Mouse (Mus musculus): ENCODE measurements around the gene Nrp1. TPM values are rescaled to one million over a fixed set of nuclear protein-coding genes. Genes with fewer than 3 reads are reported as not detected.

Gene Nrp1
- polyA plus RNA-seq, 1 experiment from 2014 or later = 29.1 TPM

- DNase-seq (ENCODE audit: low spot score) (peak; percentile 56), ATAC-seq (ENCODE audit: low FRiP score) (peak; percentile 93)
- H3K27ac ChIP-seq (ENCODE audit: low read depth, low read length) = peak overlapping the region; percentile 71
- no peak overlapping the region for H3K4me3 ChIP-seq (ENCODE audit: low read depth, low read length)
- WGBS = 20% methylated on average over 8 of the region's 8 CpGs
- H3K4me2 ChIP-seq (replicated peaks; ENCODE audit: low read depth, low read length) = no peak overlapping the region
- H3K27me3 ChIP-seq (ENCODE audit: control insufficient read depth, insufficient read depth, low read length) = no peaks in the 10 kb centered on the region
- H3K4me1 ChIP-seq (replicated peaks; ENCODE audit: control insufficient read depth, insufficient read depth, low read length) = peaks cover 4% of the 10 kb centered on the region; the same call in 1 of the 2 replicates
- no peaks in the 10 kb centered on the region for H3K9me3 ChIP-seq (ENCODE audit: control insufficient read depth, low read length)
- H3K36me3 ChIP-seq (ENCODE audit: control insufficient read depth, insufficient read depth, low read length) = no peaks in the 10 kb centered on the region
- no peak overlapping the region; the same call in 1 of the 2 replicates for H3K9ac ChIP-seq (ENCODE audit: low read depth, low read length)
These were observed 170.4 kb downstream of the Nrp1 start for GRCm38 (mm10) chr8:128528591-128529383.

- no peak overlapping the region for H3K9ac ChIP-seq (ENCODE audit: low read depth, low read length)
- WGBS = 56% methylated on average over 3 of the region's 3 CpGs
- H3K4me1 ChIP-seq (replicated peaks; ENCODE audit: control insufficient read depth, insufficient read depth, low read length) = no peaks in the 10 kb centered on the region
- no peak overlapping the region for H3K27ac ChIP-seq (ENCODE audit: low read depth, low read length)
- ATAC-seq (ENCODE audit: low FRiP score) = no peak
- no peaks in the 10 kb centered on the region for H3K9me3 ChIP-seq (ENCODE audit: control insufficient read depth, low read length)
- no peaks in the 10 kb centered on the region for H3K36me3 ChIP-seq (ENCODE audit: control insufficient read depth, insufficient read depth, low read length)
- H3K27me3 ChIP-seq (ENCODE audit: control insufficient read depth, insufficient read depth, low read length) = no peaks in the 10 kb centered on the region
- peak; percentile 12 for DNase-seq (ENCODE audit: low spot score)
- no peak overlapping the region for H3K4me3 ChIP-seq (ENCODE audit: low read depth, low read length)
- H3K4me2 ChIP-seq (replicated peaks; ENCODE audit: low read depth, low read length) = no peak overlapping the region
These were observed 176.1 kb downstream of the Nrp1 start for GRCm38 (mm10) chr8:128534442-128534871.

DNA sequence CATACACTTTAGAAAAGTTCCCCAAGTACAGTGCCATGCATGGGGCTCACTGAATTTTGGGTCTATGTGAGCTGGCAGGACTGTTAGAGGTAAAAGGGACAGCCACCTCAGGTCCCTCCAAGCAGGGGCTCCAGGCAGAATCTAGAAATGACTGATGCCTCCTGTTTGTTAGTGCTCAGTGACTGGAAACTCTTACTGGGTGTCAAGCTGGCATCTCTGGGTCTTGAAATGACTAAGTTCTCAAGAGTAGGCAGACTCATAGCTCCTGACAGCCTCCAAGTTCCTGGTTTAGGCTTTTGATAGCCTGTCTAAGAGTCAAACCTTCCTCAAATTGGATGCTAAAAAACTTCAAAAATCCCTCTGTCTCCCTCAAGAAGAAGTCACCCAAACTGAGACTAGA lies 177.3 kb downstream of the Nrp1 start:
- no peak for ATAC-seq (ENCODE audit: low FRiP score)
- no peak for DNase-seq (ENCODE audit: low spot score)
- Histone ChIP-seq H3K27me3 (ENCODE audit: control insufficient read depth, insufficient read depth, low read length) (no peaks in the 10 kb centered on the region), H3K27ac (ENCODE audit: low read depth, low read length) (no peak overlapping the region), H3K9ac (ENCODE audit: low read depth, low read length) (no peak overlapping the region), H3K4me3 (ENCODE audit: low read depth, low read length) (no peak overlapping the region), H3K36me3 (ENCODE audit: control insufficient read depth, insufficient read depth, low read length) (no peaks in the 10 kb centered on the region), H3K4me2 (replicated peaks; ENCODE audit: low read depth, low read length) (no peak overlapping the region), H3K4me1 (replicated peaks; ENCODE audit: control insufficient read depth, insufficient read depth, low read length) (no peaks in the 10 kb centered on the region), H3K9me3 (ENCODE audit: control insufficient read depth, low read length) (no peaks in the 10 kb centered on the region)

- Histone ChIP-seq H3K9me3 (ENCODE audit: control insufficient read depth, low read length) (no peaks in the 10 kb centered on the region), H3K4me2 (replicated peaks; ENCODE audit: low read depth, low read length) (no peak overlapping the region), H3K9ac (ENCODE audit: low read depth, low read length) (no peak overlapping the region), H3K36me3 (ENCODE audit: control insufficient read depth, insufficient read depth, low read length) (no peaks in the 10 kb centered on the region), H3K27me3 (ENCODE audit: control insufficient read depth, insufficient read depth, low read length) (no peaks in the 10 kb centered on the region), H3K4me1 (replicated peaks; ENCODE audit: control insufficient read depth, insufficient read depth, low read length) (no peaks in the 10 kb centered on the region), H3K27ac (ENCODE audit: low read depth, low read length) (no peak overlapping the region), H3K4me3 (ENCODE audit: low read depth, low read length) (no peak overlapping the region)
- DNase-seq (ENCODE audit: low spot score) (no peak), ATAC-seq (ENCODE audit: low FRiP score) (no peak)
- WGBS = 32% methylated on average over 1 of the region's 1 CpGs
These were observed 180.0 kb downstream of the Nrp1 start for GRCm38 (mm10) chr8:128538378-128538777.

- ATAC-seq (ENCODE audit: low FRiP score) = no peak
- 69% methylated on average over 1 of the region's 1 CpGs for WGBS
- Histone ChIP-seq H3K4me2 (replicated peaks; ENCODE audit: low read depth, low read length) (no peak overlapping the region), H3K27me3 (ENCODE audit: control insufficient read depth, insufficient read depth, low read length) (no peaks in the 10 kb centered on the region), H3K4me1 (replicated peaks; ENCODE audit: control insufficient read depth, insufficient read depth, low read length) (no peaks in the 10 kb centered on the region), H3K36me3 (ENCODE audit: control insufficient read depth, insufficient read depth, low read length) (no peaks in the 10 kb centered on the region), H3K9me3 (ENCODE audit: control insufficient read depth, low read length) (no peaks in the 10 kb centered on the region), H3K4me3 (ENCODE audit: low read depth, low read length) (no peak overlapping the region), H3K9ac (ENCODE audit: low read depth, low read length) (no peak overlapping the region), H3K27ac (ENCODE audit: low read depth, low read length) (no peak overlapping the region)
- no peak for DNase-seq (ENCODE audit: low spot score)
These were observed 183.1 kb downstream of the Nrp1 start for GRCm38 (mm10) chr8:128541355-128542090.

- H3K4me3 ChIP-seq (ENCODE audit: low read depth, low read length) = no peak overlapping the region
- H3K4me2 ChIP-seq (replicated peaks; ENCODE audit: low read depth, low read length) = no peak overlapping the region
- ATAC-seq (ENCODE audit: low FRiP score) (no peak), DNase-seq (ENCODE audit: low spot score) (no peak)
- no peaks in the 10 kb centered on the region for H3K36me3 ChIP-seq (ENCODE audit: control insufficient read depth, insufficient read depth, low read length)
- H3K4me1 ChIP-seq (replicated peaks; ENCODE audit: control insufficient read depth, insufficient read depth, low read length) = no peaks in the 10 kb centered on the region
- H3K27ac ChIP-seq (ENCODE audit: low read depth, low read length) = no peak overlapping the region
- WGBS = 78% methylated on average over 2 of the region's 2 CpGs
- no peaks in the 10 kb centered on the region for H3K9me3 ChIP-seq (ENCODE audit: control insufficient read depth, low read length)
- H3K27me3 ChIP-seq (ENCODE audit: control insufficient read depth, insufficient read depth, low read length) = no peaks in the 10 kb centered on the region
- H3K9ac ChIP-seq (ENCODE audit: low read depth, low read length) = no peak overlapping the region
These were observed 185.9 kb downstream of the Nrp1 start for GRCm38 (mm10) chr8:128544128-128544846.

DNA sequence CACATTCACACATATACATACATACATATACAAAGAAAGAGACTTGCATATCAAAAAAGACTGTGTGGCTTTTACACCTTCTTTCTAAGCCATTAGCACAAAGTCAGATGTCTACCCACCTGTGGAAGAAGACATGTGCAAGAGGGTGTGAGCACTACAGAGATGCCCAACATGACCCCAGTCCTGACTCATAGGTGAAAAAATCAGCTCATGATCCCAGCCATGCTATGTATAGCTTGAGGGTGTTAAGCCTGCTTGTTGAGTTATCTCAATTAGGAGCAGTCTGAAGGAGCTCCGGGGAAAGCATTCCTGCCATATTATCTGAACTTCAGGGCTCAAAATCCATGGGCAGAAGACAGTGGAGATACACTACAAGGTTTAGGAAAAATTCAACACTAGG lies 187.9 kb downstream of the Nrp1 start:
- H3K36me3 ChIP-seq (ENCODE audit: control insufficient read depth, insufficient read depth, low read length) = no peaks in the 10 kb centered on the region
- H3K4me1 ChIP-seq (replicated peaks; ENCODE audit: control insufficient read depth, insufficient read depth, low read length) = no peaks in the 10 kb centered on the region
- H3K9ac ChIP-seq (ENCODE audit: low read depth, low read length) = no peak overlapping the region
- no peak overlapping the region for H3K27ac ChIP-seq (ENCODE audit: low read depth, low read length)
- H3K4me3 ChIP-seq (ENCODE audit: low read depth, low read length) = no peak overlapping the region
- no peak overlapping the region for H3K4me2 ChIP-seq (replicated peaks; ENCODE audit: low read depth, low read length)
- 79% methylated on average over 1 of the region's 1 CpGs for WGBS
- no peaks in the 10 kb centered on the region for H3K9me3 ChIP-seq (ENCODE audit: control insufficient read depth, low read length)
- no peaks in the 10 kb centered on the region for H3K27me3 ChIP-seq (ENCODE audit: control insufficient read depth, insufficient read depth, low read length)
- no peak for DNase-seq (ENCODE audit: low spot score)
- ATAC-seq (ENCODE audit: low FRiP score) = no peak

DNA sequence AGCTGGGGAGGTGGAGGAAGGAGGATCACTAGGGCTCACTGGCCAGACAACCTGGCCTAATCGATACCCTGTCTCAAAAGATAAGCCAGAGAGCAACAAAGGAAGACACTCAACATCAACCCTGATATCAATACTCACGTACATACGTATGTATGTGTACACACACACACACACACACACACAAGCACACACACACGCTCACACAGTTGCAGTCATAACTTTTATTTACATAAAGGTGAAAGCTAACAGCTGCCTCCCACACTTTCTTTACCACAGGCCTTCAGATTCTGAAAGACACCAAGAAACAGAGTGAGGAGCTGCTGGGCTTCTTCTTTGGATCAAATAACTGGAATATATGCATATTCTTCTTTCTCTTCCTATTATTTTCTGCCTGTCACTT lies 189.0 kb downstream of the Nrp1 start:
- Histone ChIP-seq H3K4me1 (replicated peaks; ENCODE audit: control insufficient read depth, insufficient read depth, low read length) (no peaks in the 10 kb centered on the region), H3K4me2 (replicated peaks; ENCODE audit: low read depth, low read length) (no peak overlapping the region), H3K9ac (ENCODE audit: low read depth, low read length) (no peak overlapping the region), H3K27me3 (ENCODE audit: control insufficient read depth, insufficient read depth, low read length) (no peaks in the 10 kb centered on the region), H3K4me3 (ENCODE audit: low read depth, low read length) (no peak overlapping the region), H3K36me3 (ENCODE audit: control insufficient read depth, insufficient read depth, low read length) (no peaks in the 10 kb centered on the region), H3K27ac (ENCODE audit: low read depth, low read length) (no peak overlapping the region), H3K9me3 (ENCODE audit: control insufficient read depth, low read length) (no peaks in the 10 kb centered on the region)
- DNase-seq (ENCODE audit: low spot score) (no peak), ATAC-seq (ENCODE audit: low FRiP score) (no peak)
- WGBS = 89% methylated on average over 4 of the region's 4 CpGs

All from hindbrain, embryonic 11.5 days (tissue).